Mouse (Mus musculus): ENCODE results near the gene Card19. TPM values are rescaled to one million over a fixed set of nuclear protein-coding genes. Genes with fewer than 3 reads are reported as not detected.
A peak's percentile ranks its signal among the peaks of the same experiment; 100 is the strongest.

The Card19 gene
- polyA plus RNA-seq, 1 experiment: 79.4 TPM

GRCm38 (mm10) chr13:49186798-49187287, 29.0 kb downstream of the Card19 start:
- Histone ChIP-seq H3K4me1 (ENCODE audit: control insufficient read depth, insufficient read depth, insufficient read length) (peaks cover 13% of the 10 kb centered on the region; the same call in 1 of the 2 replicates), H3K36me3 (ENCODE audit: control insufficient read depth, insufficient read depth, low read length) (no peaks in the 10 kb centered on the region), H3K4me3 (ENCODE audit: extremely low read depth, insufficient read depth, insufficient read length) (peak overlapping the region; percentile 51; the same call in 1 of the 2 replicates), H3K27me3 (ENCODE audit: control insufficient read depth, insufficient read depth, low read length) (no peaks in the 10 kb centered on the region), H3K27ac (ENCODE audit: insufficient read depth, low read length) (peak overlapping the region; percentile 65)
- DNase-seq (ENCODE audit: low read depth in 1 of 2, low spot score in 2 of 2): no peak
- TF ChIP-seq POLR2A (IDR thresholded peaks at IDR 0.05; ENCODE audit: low read depth, low read length) (no peak), CTCF (IDR thresholded peaks at IDR 0.05; ENCODE audit: extremely low read depth, insufficient read depth, insufficient read length, insufficient replicate concordance) (no peak)
- WGBS: 21% methylated on average over 11 of the region's 11 CpGs

GRCm38 (mm10) chr13:49183646-49184045, 32.2 kb downstream of the Card19 start:
- no peak overlapping the region for H3K27ac ChIP-seq (ENCODE audit: insufficient read depth, low read length)
- peaks cover 11% of the 10 kb centered on the region; the same call in 1 of the 2 replicates for H3K4me1 ChIP-seq (ENCODE audit: control insufficient read depth, insufficient read depth, insufficient read length)
- no peak for DNase-seq (ENCODE audit: low read depth in 1 of 2, low spot score in 2 of 2)
- no peaks in the 10 kb centered on the region for H3K27me3 ChIP-seq (ENCODE audit: control insufficient read depth, insufficient read depth, low read length)
- H3K4me3 ChIP-seq (ENCODE audit: extremely low read depth, insufficient read depth, insufficient read length): no peak overlapping the region
- 76% methylated on average over 5 of the region's 5 CpGs for WGBS
- no peaks in the 10 kb centered on the region for H3K36me3 ChIP-seq (ENCODE audit: control insufficient read depth, insufficient read depth, low read length)
- TF ChIP-seq CTCF (IDR thresholded peaks at IDR 0.05; ENCODE audit: extremely low read depth, insufficient read depth, insufficient read length, insufficient replicate concordance) (no peak), POLR2A (IDR thresholded peaks at IDR 0.05; ENCODE audit: low read depth, low read length) (no peak)

DNA sequence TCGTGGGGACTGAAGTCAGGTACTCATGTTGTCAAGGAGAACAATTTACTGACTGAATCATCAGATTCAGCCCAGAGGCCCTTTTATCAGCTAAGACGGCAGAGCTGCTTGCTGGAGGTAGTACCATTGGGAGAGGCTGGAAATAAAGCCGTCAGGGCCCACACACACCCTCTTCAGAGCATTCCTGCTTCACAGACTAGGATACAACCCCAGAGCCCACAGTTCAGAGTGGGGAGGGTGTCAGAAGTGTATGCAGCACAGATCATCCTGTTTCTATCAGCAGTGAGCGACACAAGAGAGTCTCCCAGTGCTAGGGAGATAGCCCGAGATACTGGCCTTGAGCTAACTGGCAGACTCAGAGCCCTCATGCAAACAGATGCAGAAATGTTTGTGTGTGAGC, 32.7 kb downstream of the Card19 start:
- H3K27me3 ChIP-seq (ENCODE audit: control insufficient read depth, insufficient read depth, low read length): no peaks in the 10 kb centered on the region
- 86% methylated on average over 5 of the region's 5 CpGs for WGBS
- no peaks in the 10 kb centered on the region for H3K36me3 ChIP-seq (ENCODE audit: control insufficient read depth, insufficient read depth, low read length)
- DNase-seq (ENCODE audit: low read depth in 1 of 2, low spot score in 2 of 2): no peak
- H3K4me3 ChIP-seq (ENCODE audit: extremely low read depth, insufficient read depth, insufficient read length): no peak overlapping the region
- no peak overlapping the region for H3K27ac ChIP-seq (ENCODE audit: insufficient read depth, low read length)
- H3K4me1 ChIP-seq (ENCODE audit: control insufficient read depth, insufficient read depth, insufficient read length): peaks cover 6% of the 10 kb centered on the region; the same call in 1 of the 2 replicates
- TF ChIP-seq POLR2A (IDR thresholded peaks at IDR 0.05; ENCODE audit: low read depth, low read length): no peak
- no peak for TF ChIP-seq CTCF (IDR thresholded peaks at IDR 0.05; ENCODE audit: extremely low read depth, insufficient read depth, insufficient read length, insufficient replicate concordance)

DNA sequence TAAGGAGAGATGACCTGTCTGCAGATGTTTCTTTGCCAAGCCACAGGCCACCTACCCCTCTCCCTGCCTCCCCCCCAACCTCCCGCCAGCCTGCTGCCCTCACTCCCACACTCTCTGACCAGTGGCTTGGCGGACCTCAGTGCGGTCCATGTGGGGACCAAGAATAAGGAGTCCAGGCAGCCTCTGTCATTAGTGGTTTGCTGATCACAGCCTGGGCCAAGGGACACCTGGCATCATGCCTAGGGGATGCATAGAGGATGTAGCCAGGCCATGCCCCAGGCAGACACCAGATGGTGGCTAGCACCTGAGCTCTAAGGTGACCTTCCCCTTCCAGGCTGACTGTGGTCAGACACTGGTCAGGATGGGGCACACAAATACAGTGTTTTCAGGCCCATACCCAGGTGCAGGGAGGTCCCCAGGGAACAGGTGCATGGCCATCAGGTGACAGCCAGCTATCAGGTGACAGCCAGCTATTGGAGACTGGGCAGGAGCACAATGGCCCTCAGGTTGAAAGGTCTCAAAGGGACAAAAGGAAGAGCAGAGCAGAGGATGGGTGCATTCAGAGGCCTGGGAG, 34.3 kb downstream of the Card19 start:
- H3K36me3 ChIP-seq (ENCODE audit: control insufficient read depth, insufficient read depth, low read length): no peaks in the 10 kb centered on the region
- no peak for DNase-seq (ENCODE audit: low read depth in 1 of 2, low spot score in 2 of 2)
- no peaks in the 10 kb centered on the region for H3K4me1 ChIP-seq (ENCODE audit: control insufficient read depth, insufficient read depth, insufficient read length)
- no peak for TF ChIP-seq POLR2A (IDR thresholded peaks at IDR 0.05; ENCODE audit: low read depth, low read length)
- no peak for TF ChIP-seq CTCF (IDR thresholded peaks at IDR 0.05; ENCODE audit: extremely low read depth, insufficient read depth, insufficient read length, insufficient replicate concordance)
- H3K27me3 ChIP-seq (ENCODE audit: control insufficient read depth, insufficient read depth, low read length): no peaks in the 10 kb centered on the region
- 91% methylated on average over 3 of the region's 3 CpGs for WGBS
- H3K27ac ChIP-seq (ENCODE audit: insufficient read depth, low read length): no peak overlapping the region
- H3K4me3 ChIP-seq (ENCODE audit: extremely low read depth, insufficient read depth, insufficient read length): no peak overlapping the region

- Histone ChIP-seq H3K27ac (ENCODE audit: insufficient read depth, low read length) (no peak overlapping the region), H3K4me1 (ENCODE audit: control insufficient read depth, insufficient read depth, insufficient read length) (no peaks in the 10 kb centered on the region), H3K36me3 (ENCODE audit: control insufficient read depth, insufficient read depth, low read length) (no peaks in the 10 kb centered on the region), H3K4me3 (ENCODE audit: extremely low read depth, insufficient read depth, insufficient read length) (no peak overlapping the region), H3K27me3 (ENCODE audit: control insufficient read depth, insufficient read depth, low read length) (no peaks in the 10 kb centered on the region)
- DNase-seq (ENCODE audit: low read depth in 1 of 2, low spot score in 2 of 2): no peak
- WGBS: 45% methylated on average over 1 of the region's 1 CpGs
- TF ChIP-seq CTCF (IDR thresholded peaks at IDR 0.05; ENCODE audit: extremely low read depth, insufficient read depth, insufficient read length, insufficient replicate concordance) (no peak), POLR2A (IDR thresholded peaks at IDR 0.05; ENCODE audit: low read depth, low read length) (no peak)
Observed at GRCm38 (mm10) chr13:49180691-49181090, 35.1 kb downstream of the Card19 start.

GRCm38 (mm10) chr13:49180274-49180673, 35.6 kb downstream of the Card19 start:
- Histone ChIP-seq H3K36me3 (ENCODE audit: control insufficient read depth, insufficient read depth, low read length) (no peaks in the 10 kb centered on the region), H3K4me1 (ENCODE audit: control insufficient read depth, insufficient read depth, insufficient read length) (no peaks in the 10 kb centered on the region), H3K4me3 (ENCODE audit: extremely low read depth, insufficient read depth, insufficient read length) (no peak overlapping the region), H3K27me3 (ENCODE audit: control insufficient read depth, insufficient read depth, low read length) (no peaks in the 10 kb centered on the region), H3K27ac (ENCODE audit: insufficient read depth, low read length) (no peak overlapping the region)
- no peak for DNase-seq (ENCODE audit: low read depth in 1 of 2, low spot score in 2 of 2)
- TF ChIP-seq POLR2A (IDR thresholded peaks at IDR 0.05; ENCODE audit: low read depth, low read length) (no peak), CTCF (IDR thresholded peaks at IDR 0.05; ENCODE audit: extremely low read depth, insufficient read depth, insufficient read length, insufficient replicate concordance) (no peak)
- WGBS: 79% methylated on average over 5 of the region's 5 CpGs

GRCm38 (mm10) chr13:49178839-49179585, 36.8 kb downstream of the Card19 start:
- no peak overlapping the region for H3K4me3 ChIP-seq (ENCODE audit: extremely low read depth, insufficient read depth, insufficient read length)
- no peaks in the 10 kb centered on the region for H3K36me3 ChIP-seq (ENCODE audit: control insufficient read depth, insufficient read depth, low read length)
- H3K4me1 ChIP-seq (ENCODE audit: control insufficient read depth, insufficient read depth, insufficient read length): no peaks in the 10 kb centered on the region
- WGBS: 67% methylated on average over 19 of the region's 19 CpGs
- no peaks in the 10 kb centered on the region for H3K27me3 ChIP-seq (ENCODE audit: control insufficient read depth, insufficient read depth, low read length)
- no peak for DNase-seq (ENCODE audit: low read depth in 1 of 2, low spot score in 2 of 2)
- H3K27ac ChIP-seq (ENCODE audit: insufficient read depth, low read length): no peak overlapping the region
- TF ChIP-seq POLR2A (IDR thresholded peaks at IDR 0.05; ENCODE audit: low read depth, low read length) (no peak), CTCF (IDR thresholded peaks at IDR 0.05; ENCODE audit: extremely low read depth, insufficient read depth, insufficient read length, insufficient replicate concordance) (no peak)
